Mouse (Mus musculus) ovary, adult 10 weeks (tissue): Measurements from ENCODE around the gene 1700030K09Rik. TPM values are rescaled to one million over a fixed set of nuclear protein-coding genes. Genes with fewer than 3 reads are reported as not detected.

Experiments used
- polyA plus RNA-seq: library from polyadenylated mRNA; stranded (reverse); fragments of 350-450 nt; fragmentation: Illumina TruSeq; extraction: RNeasy Lipid Tissue Mini Kit (QIAGEN cat#74804); gene quantifications from one replicate; pipeline ENCODE4 v1.2.3, GENCODE M21; 2014

The 1700030K09Rik gene
- 0.80 TPM for polyA plus RNA-seq

GRCm38 (mm10) chr8:72443338-72443993, at the start of gene 1700030K09Rik, which contains the start of gene Calr3:
Gene 1700030K09Rik (plus strand): TSS chr8:72443880.
Gene Calr3 (minus strand): TSS chr8:72443870.

DNA sequence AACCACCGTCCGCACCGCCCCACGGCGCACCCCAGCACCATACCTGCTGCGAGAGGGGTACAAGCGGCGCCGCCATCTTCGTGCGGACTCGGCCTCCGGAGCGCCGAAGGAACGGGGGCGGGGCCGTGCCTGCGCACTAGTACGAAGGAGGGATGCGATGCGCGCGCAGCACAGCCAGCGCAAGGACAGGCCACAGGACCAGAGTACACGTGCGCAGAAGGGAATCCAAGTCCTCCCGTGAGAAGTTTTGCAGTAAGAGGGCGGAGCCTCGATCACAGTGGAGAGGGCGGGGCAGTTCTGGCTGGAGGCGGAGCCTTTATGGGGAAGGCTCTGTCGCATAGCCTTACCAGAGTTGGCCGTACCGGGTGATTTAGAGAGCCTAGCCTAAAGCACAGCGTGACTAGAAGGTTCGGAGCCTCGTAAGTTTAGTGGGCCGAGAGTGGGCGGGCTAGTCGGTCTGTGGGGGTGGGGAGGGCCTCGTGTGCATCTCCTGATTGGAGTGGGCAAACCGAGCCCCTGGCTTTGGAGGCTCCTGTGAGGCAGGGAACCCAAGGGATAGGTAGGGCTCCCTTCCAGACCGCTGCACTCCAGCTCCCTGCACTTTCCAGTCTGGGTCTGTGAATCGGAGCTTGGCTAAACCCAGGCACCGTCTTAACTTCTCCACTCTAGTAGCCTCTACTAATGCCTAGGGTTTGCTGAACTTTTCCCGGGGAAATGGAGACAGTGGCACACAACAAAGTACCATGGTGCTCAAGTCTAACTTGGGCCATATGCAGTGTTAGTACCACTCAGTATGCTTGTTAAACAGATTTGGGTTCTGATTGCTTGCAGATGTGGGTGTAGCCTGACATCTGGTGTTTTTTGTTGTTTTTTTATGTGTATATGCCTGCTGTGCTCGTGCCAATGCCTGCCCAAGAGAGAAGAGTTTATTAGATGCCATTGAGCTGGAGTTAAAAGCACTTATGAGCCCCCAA, 22.0 kb upstream of the 1700030K09Rik start, which contains the start of gene Eps15l1:
Gene Eps15l1 (minus strand): TSS at position 99 of the 974 bp plus-strand sequence.

DNA sequence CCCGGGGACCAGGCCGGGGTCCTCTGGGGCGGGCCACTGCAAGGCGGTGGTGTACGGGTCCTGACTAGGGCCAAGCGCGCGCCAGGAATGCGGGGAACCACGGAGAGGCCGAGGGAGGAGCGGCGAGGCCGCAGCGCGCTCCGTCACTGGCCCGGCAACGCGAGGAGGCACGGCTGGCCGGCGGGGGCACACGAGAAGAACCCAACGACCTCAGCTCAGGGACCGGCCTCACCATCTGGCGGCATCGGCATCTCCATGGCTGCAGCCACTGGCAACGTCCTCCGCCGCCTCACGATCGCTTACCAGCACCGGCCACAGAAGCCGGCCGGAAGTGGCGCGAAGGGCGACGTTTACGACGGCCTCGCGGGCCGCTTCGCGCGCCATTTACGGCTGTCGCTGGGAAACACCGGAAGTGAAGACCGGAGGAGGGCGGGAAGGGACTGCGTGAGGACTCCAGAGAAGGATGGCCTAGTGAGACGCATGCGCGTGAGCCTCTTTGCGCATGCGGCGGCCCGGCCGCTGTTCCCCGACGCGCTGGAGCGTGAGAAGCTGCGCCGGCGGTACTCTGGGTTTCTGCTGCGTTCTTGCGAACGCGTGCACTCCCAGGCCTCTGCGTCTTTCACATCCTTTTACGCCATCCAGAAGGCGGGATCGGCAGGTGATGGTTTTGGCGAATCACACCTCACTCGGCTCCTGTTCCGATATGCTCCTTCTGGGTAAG, 31.3 kb downstream of the 1700030K09Rik start, which contains the start of gene Cherp:
Gene Cherp (minus strand): TSS at position 401 of the 721 bp plus-strand sequence.

GRCm38 (mm10) chr8:72491680-72492621, 48.3 kb downstream of the 1700030K09Rik start, which contains the start of gene Slc35e1:
Gene Slc35e1 (minus strand): TSS chr8:72492614.

Other genes with a start within 250 kb of the 1700030K09Rik start
- gene Cib3, start 231.0 kb upstream of the 1700030K09Rik start, polyA plus RNA-seq = not detected
- gene Gm11034, start 230.2 kb upstream of the 1700030K09Rik start, polyA plus RNA-seq = not detected
- gene Fam32a, start 224.2 kb upstream of the 1700030K09Rik start, polyA plus RNA-seq = 71.7 TPM
- gene Ap1m1, start 203.9 kb upstream of the 1700030K09Rik start, polyA plus RNA-seq = 17.5 TPM
- 3.6 TPM for gene Gm10282, start 138.6 kb upstream of the 1700030K09Rik start, polyA plus RNA-seq
- gene Klf2, start 124.8 kb upstream of the 1700030K09Rik start, polyA plus RNA-seq = 13.2 TPM
- 37.0 TPM for gene Eps15l1, start 22.4 kb upstream of the 1700030K09Rik start, polyA plus RNA-seq
- 5.4 TPM for gene Calr3, start within 50 bp of the 1700030K09Rik start, polyA plus RNA-seq
- 5.6 TPM for gene Cherp, start 31.3 kb downstream of the 1700030K09Rik start, polyA plus RNA-seq
- gene Slc35e1, start 48.7 kb downstream of the 1700030K09Rik start, polyA plus RNA-seq = 23.1 TPM
- 2.3 TPM for gene Med26, start 104.4 kb downstream of the 1700030K09Rik start, polyA plus RNA-seq
- gene Smim7, start 127.2 kb downstream of the 1700030K09Rik start, polyA plus RNA-seq = 49.8 TPM
- 0.97 TPM for gene Tmem38a, start 128.2 kb downstream of the 1700030K09Rik start, polyA plus RNA-seq
- 1.3 TPM for gene Nwd1, start 202.8 kb downstream of the 1700030K09Rik start, polyA plus RNA-seq